Mouse (Mus musculus) Patski (cell line): ENCODE results near the gene Rcbtb2. TPM values are rescaled to one million over a fixed set of nuclear protein-coding genes. Genes with fewer than 3 reads are reported as not detected.

Experiments used
- ATAC-seq: fragments of 100-300 bp; one replicate; pipeline ENCODE4 v1.8.0; 2021
- CTCF ChIA-PET: fragments of 350-600 bp; sonication (Branson Sonifier 250); formaldehyde crosslinking; loops from one replicate; lab custom pipeline; 2022; ENCODE audit warnings: inconsistent platforms; lab: Charles Lee
- POLR2A ChIA-PET: fragments of 350-600 bp; sonication (Branson Sonifier 250); formaldehyde crosslinking; loops from one replicate; lab custom pipeline; 2022; ENCODE audit warnings: antibody characterized with exemption, inconsistent platforms; lab: Charles Lee
- DNase-seq: peaks from one replicate; pipeline ENCODE4 v3.0.0-alpha.2; 2011; ENCODE audit warnings: low read depth, low spot score
- H3K27me3 ChIP-seq: fragments of 371-371 bp; one replicate; pipeline ENCODE4 v1.5.1; 2021
- CTCF ChIP-seq: fragments of 100-300 bp; IDR thresholded peaks from one replicate; pipeline ENCODE4 v1.5.1; 2021
- in situ Hi-C: fragments of 300-500 bp; cut with MboI; formaldehyde crosslinking; loops from 3 replicates; pipeline ENCODE4 v1.11.1; 2018; ENCODE audit warnings: low pct_unique_long_range_greater_than_20kb, mixed read lengths
- polyA plus RNA-seq: library from polyadenylated mRNA; unstranded; gene quantifications from one replicate; pipeline ENCODE4 v1.2.3, GENCODE M21; 2021

Gene Rcbtb2
- polyA plus RNA-seq, 1 experiment from 2014 or later: 44.4 TPM

GRCm38 (mm10) chr14:73172196-73173011, 49.6 kb downstream of the Rcbtb2 start:
- CTCF ChIA-PET: interaction anchor here (1.4 kb wide), 1 partner anchor 39 kb away, joined by 3 read pairs; no protein-coding TSS in a partner anchor
- no peak for TF ChIP-seq CTCF
- no peaks in the 10 kb centered on the region for H3K27me3 ChIP-seq
- DNase-seq (no peak), ATAC-seq (no peak)
- POLR2A ChIA-PET: interaction anchor here (0.6 kb wide), 1 partner anchor 317 kb away, joined by 3 read pairs; no protein-coding TSS in a partner anchor
- in situ Hi-C loops: no loop called here

GRCm38 (mm10) chr14:73173662-73174061, 50.8 kb downstream of the Rcbtb2 start:
- TF ChIP-seq CTCF: no peak
- CTCF ChIA-PET: interaction anchor here (1.4 kb wide), 1 partner anchor 38 kb away, joined by 3 read pairs; no protein-coding TSS in a partner anchor
- no peaks in the 10 kb centered on the region for H3K27me3 ChIP-seq
- in situ Hi-C loops: no loop called here
- ATAC-seq (no peak), DNase-seq (no peak)
- POLR2A ChIA-PET: no interaction called here

- in situ Hi-C loops: no loop called here
- no peak for TF ChIP-seq CTCF
- ChIA-PET POLR2A (no interaction called here), CTCF (no interaction called here)
- DNase-seq: no peak
- ATAC-seq: no peak
- no peaks in the 10 kb centered on the region for H3K27me3 ChIP-seq
These were observed 51.5 kb downstream of the Rcbtb2 start for GRCm38 (mm10) chr14:73174091-73174995.

- in situ Hi-C loops: no loop called here
- CTCF ChIA-PET: no interaction called here
- POLR2A ChIA-PET: interaction anchor here (0.5 kb wide), 1 partner anchor 266 kb away, joined by 4 read pairs; no protein-coding TSS in a partner anchor
- ATAC-seq (no peak), DNase-seq (no peak)
- TF ChIP-seq CTCF: no peak
- no peaks in the 10 kb centered on the region for H3K27me3 ChIP-seq
These were observed 52.2 kb downstream of the Rcbtb2 start for GRCm38 (mm10) chr14:73175031-73175430.

GRCm38 (mm10) chr14:73175814-73176213, 53.0 kb downstream of the Rcbtb2 start:
- in situ Hi-C loops: no loop called here
- DNase-seq: no peak
- ChIA-PET POLR2A (no interaction called here), CTCF (no interaction called here)
- no peak for TF ChIP-seq CTCF
- H3K27me3 ChIP-seq: no peaks in the 10 kb centered on the region
- no peak for ATAC-seq

GRCm38 (mm10) chr14:73176266-73176665, 53.4 kb downstream of the Rcbtb2 start:
- in situ Hi-C loops: no loop called here
- ATAC-seq: no peak
- no peaks in the 10 kb centered on the region for H3K27me3 ChIP-seq
- POLR2A ChIA-PET: no interaction called here
- CTCF ChIA-PET: interaction anchor here (0.9 kb wide), 1 partner anchor 41 kb away, joined by 3 read pairs; no protein-coding TSS in a partner anchor
- TF ChIP-seq CTCF: no peak
- DNase-seq: no peak

- DNase-seq (no peak), ATAC-seq (no peak)
- H3K27me3 ChIP-seq: no peaks in the 10 kb centered on the region
- TF ChIP-seq CTCF: no peak
- POLR2A ChIA-PET: interaction anchor here (1.1 kb wide), 1 partner anchor 10 kb away, joined by 3 read pairs; no protein-coding TSS in a partner anchor
- in situ Hi-C loops: no loop called here
- CTCF ChIA-PET: no interaction called here
These were observed 55.1 kb downstream of the Rcbtb2 start for GRCm38 (mm10) chr14:73177961-73178360.

- H3K27me3 ChIP-seq: no peaks in the 10 kb centered on the region
- in situ Hi-C loops: no loop called here
- no peak for DNase-seq
- ChIA-PET CTCF (no interaction called here), POLR2A (no interaction called here)
- TF ChIP-seq CTCF: no peak
- no peak for ATAC-seq
These were observed 56.4 kb downstream of the Rcbtb2 start for GRCm38 (mm10) chr14:73179221-73179681.

- H3K27me3 ChIP-seq: no peaks in the 10 kb centered on the region
- in situ Hi-C loops: no loop called here
- ATAC-seq: peak; percentile 82
- ChIA-PET CTCF (interaction anchor here (1.4 kb wide), 1 partner anchor 15 kb away, joined by 4 read pairs; no protein-coding TSS in a partner anchor), POLR2A (no interaction called here)
- no peak for TF ChIP-seq CTCF
- peak; percentile 7 for DNase-seq
These were observed 57.8 kb downstream of the Rcbtb2 start for GRCm38 (mm10) chr14:73180671-73181070.

GRCm38 (mm10) chr14:73181144-73181543, 58.3 kb downstream of the Rcbtb2 start:
- no peaks in the 10 kb centered on the region for H3K27me3 ChIP-seq
- POLR2A ChIA-PET: no interaction called here
- CTCF ChIA-PET: interaction anchor here (1.4 kb wide), 1 partner anchor 14 kb away, joined by 4 read pairs; no protein-coding TSS in a partner anchor
- ATAC-seq (no peak), DNase-seq (no peak)
- no peak for TF ChIP-seq CTCF
- in situ Hi-C loops: no loop called here
